Mouse (Mus musculus): ENCODE data around the gene Ube2o.

GRCm38 (mm10) chr11:116626299-116627071, 45.2 kb upstream of the Ube2o start, which contains the start of gene Rhbdf2:
- TF ChIP-seq POLR2A (IDR thresholded peaks at IDR 0.05; ENCODE audit: low read depth, low read length) (no peak), CTCF (IDR thresholded peaks at IDR 0.05; ENCODE audit: borderline replicate concordance, insufficient read depth, low read length) (no peak)

All from embryonic fibroblast, embryonic 13.5 days (primary cell).